Mouse (Mus musculus) right cerebral cortex, adult 2 months (tissue): ENCODE results near the gene Idua.

Source experiments
- DNase-seq, 2 experiments: peaks; one replicate each; pipeline ENCODE4 v3.0.0; 2021 to 2022; ENCODE audit warnings: low spot score in 2 of 2

Gene Idua

GRCm38 (mm10) chr5:108654444-108654990 is 5.6 kb upstream of the Idua start:
- DNase-seq = no peak

DNA sequence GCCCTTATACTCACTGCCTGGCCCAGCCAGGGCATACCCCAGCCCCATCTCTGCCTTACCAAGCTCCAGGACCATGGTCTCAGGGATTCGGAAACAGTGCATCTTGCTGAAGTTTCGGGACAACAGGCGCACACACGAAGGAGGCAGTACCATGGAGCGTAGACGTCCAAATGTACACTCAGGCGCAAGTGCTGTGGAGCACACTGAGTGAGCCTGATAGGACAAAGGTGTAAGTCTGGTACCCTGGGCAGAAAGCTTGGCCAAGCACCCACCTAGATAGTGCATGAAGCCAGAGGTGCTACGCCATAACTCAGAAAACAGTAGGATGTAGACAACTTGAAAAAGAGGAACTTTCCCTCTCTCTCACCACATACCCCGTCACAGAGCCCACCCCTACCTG is 4.8 kb upstream of the Idua start:
- DNase-seq = no peak

GRCm38 (mm10) chr5:108655891-108656650 is 4.1 kb upstream of the Idua start:
- DNase-seq = no peak

DNA sequence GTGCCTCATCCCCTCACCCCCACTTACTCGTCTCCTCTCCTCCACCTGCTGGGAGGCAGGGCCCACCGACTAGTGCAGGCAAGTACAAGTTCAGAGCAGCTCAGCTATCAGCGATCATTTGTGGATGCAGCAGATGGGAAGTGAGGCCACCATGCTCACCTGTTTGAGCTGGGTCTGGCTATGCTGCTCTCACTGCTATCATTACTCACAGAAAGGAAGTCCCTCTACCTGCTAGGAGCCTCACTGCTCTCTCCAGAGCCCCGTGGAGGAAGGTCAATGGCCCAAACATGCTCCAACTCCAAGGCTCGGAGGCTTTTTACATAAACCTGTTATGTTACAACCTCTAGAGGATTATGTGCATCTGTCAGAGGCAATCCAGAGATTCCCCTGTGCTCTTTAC is 2.7 kb upstream of the Idua start:
- DNase-seq = no peak

- no peak for DNase-seq
These were observed 1.5 kb upstream of the Idua start for GRCm38 (mm10) chr5:108658611-108659010.

GRCm38 (mm10) chr5:108660632-108661268 is 619 bp downstream of the Idua start:
- peak; percentile 88 to 90 for DNase-seq

- no peak for DNase-seq
These were observed 2.6 kb downstream of the Idua start for GRCm38 (mm10) chr5:108662772-108663171.

- no peak for DNase-seq
These were observed 4.9 kb downstream of the Idua start for GRCm38 (mm10) chr5:108665066-108665465.

GRCm38 (mm10) chr5:108667370-108667769 is 7.2 kb downstream of the Idua start:
- no peak for DNase-seq

- peak in 1 of 2 experiments; percentile 2 for DNase-seq
These were observed 8.3 kb downstream of the Idua start for GRCm38 (mm10) chr5:108668387-108668932.

DNA sequence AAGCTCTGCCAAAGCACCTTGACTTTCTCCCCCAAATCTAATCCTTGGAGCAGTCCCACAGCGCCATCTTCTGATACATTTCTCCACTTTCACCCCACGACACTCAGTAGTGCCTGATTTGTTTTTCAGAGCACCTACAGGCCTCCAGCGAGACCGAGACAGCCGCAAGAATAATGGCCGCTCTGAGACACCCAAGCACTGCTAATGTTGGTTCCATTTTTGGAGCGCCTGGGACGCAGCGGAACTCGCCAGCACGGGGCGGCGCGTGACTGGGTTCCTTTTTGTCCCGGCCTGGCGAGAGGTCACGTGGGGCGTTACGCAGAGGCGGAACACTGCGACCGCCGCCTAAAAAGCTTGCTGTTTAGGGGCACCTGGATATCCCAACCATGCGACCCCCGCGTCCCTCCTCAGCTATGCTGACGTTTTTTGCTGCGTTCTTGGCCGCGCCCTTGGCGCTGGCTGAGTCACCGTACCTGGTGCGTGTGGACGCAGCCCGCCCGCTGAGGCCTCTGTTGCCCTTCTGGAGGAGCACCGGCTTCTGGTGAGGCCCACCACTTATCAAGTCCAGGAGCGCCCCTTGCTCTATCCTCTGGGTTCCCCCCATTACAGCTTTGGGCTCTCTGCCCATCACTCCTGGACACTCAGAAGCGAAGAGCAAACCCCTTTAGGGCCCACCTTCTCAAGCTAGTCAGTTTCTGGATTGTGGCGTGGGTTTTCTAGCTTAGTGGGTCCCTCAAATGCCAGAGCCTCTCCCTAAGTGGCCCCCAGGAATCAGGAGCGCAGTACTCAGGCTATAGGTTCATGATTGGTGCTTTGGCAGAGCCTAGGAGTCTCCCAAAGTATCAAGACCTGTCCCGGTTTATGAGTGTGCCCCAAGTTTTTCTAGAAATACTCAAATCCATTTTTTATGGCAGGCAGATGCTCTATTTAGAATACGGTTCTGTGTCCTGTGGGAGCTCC is 9.1 kb downstream of the Idua start, which contains the start of gene Dgkq:
Gene Dgkq, minus strand, starts transcription at position 696 of the 960 bp plus-strand sequence.
- DNase-seq = peak; percentile 85 to 93

GRCm38 (mm10) chr5:108669986-108670385 is 9.9 kb downstream of the Idua start:
- DNase-seq = no peak

- DNase-seq = no peak
These were observed 10.7 kb downstream of the Idua start for GRCm38 (mm10) chr5:108670785-108671184.

DNA sequence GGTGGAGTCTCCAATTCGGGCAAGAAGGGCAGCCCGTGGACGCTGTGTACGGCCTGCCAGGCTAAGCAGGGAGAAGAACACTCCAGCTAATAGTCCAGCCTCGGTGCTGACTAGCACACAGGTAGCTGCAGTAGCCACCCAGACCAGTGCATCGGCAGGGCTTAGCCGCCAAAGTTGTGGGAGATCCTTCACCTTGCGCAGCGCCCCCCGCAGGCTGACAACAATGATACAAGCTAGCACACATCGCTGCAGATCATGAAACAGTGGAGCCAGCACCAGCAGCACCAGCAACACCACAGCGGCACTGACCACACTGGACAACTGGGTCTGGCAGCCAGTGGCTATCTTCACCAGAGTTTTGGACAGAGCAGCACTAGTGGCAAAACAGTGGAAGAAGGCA is 11.6 kb downstream of the Idua start:
- no peak for DNase-seq

- no peak for DNase-seq
These were observed 14.5 kb downstream of the Idua start for GRCm38 (mm10) chr5:108674624-108675023.

DNA sequence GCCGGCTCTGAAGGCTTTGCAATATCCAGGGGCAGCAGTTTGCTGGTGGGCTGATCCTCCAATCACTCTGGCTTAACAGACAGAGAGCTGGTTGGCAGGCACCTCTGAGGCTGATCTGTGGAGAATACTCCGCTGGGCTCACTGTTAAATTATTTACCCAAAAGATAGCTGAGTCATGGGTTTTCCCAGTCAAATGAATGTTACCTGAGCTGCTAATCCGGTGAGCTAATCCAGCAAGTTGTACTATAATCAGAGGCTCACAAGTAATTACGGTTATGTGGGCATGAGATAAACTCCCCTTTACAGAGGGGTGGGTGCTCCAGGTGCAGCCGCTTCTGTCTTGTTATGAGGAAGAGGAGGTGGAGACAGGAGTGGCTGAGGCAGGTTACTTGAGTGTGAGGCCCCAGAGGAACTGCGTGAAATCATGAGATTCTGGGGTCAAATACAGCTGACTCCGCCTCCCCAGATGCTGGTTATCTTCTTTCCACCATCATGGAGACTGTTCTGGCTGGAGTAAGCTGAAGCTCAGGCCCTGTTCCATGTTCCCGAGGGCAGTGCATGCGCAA is 15.2 kb downstream of the Idua start, which contains the start of gene Slc26a1:
Gene Slc26a1, minus strand, starts transcription at position 319 of the 566 bp plus-strand sequence.
- no peak for DNase-seq

DNA sequence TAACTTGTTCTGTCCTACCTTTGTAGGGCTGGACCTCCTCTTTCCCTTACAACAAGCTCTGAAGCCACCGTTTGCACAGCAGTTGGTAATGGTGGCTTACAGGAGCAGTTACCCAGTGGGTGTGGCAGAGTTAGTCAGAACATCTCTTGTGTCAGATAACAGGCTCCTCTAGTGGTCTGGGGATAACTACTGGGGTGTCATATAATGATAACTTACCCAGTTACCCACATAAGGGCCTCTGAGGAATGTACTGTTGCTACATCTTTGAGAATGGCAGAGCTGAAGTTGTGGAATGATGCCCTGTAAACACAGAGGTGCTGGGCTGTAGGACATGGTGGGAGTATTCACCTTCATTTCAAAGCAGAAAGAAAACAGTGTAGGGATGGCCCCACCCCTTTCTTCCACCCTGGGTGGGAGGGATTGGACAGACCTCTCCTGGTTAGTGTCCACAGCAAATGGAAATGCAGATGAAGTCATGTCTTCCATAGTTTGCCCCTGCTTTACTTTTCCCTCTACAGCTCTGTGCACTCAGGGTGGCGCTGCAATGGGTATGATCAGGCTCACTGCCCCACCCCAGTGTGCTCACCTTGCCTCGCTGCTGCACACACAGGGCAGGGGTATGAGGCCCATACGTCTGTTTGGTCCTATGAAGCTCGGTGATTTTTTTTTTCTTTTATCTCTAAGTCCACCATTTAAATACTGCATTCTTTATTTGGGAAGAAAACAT is 16.8 kb downstream of the Idua start:
- DNase-seq = no peak

- peak; percentile 81 to 83 for DNase-seq
These were observed 17.6 kb downstream of the Idua start for GRCm38 (mm10) chr5:108677605-108678295.

- no peak for DNase-seq
These were observed 18.2 kb downstream of the Idua start for GRCm38 (mm10) chr5:108678296-108678854.
